Comparison of ENCODE assay signal across 8 mouse cellular contexts in genomic region chr4:46535094-46535830, GRCm38 (mm10). TPM values are rescaled to one million over a fixed set of nuclear protein-coding genes. Genes with fewer than 3 reads are reported as not detected.
DNase-seq lines count a peak whose midpoint lies in the region; ATAC-seq and TF ChIP-seq lines count a peak whose summit lies in the region.

No protein-coding gene starts in this region.

- no peak overlapping the region for H3K27ac ChIP-seq in left cerebral cortex, adult 2 months
- H3K27ac ChIP-seq in forebrain, embryonic 14.5 days (ENCODE audit: low read depth, low read length), result no peak overlapping the region
- H3K27ac ChIP-seq in limb, embryonic 11.5 days (replicated peaks; ENCODE audit: low read depth, low read length), result no peak overlapping the region
- H3K27ac ChIP-seq in midbrain, embryonic 12.5 days (replicated peaks), result no peak overlapping the region

- peaks cover 6% of the 10 kb centered on the region for H3K4me1 ChIP-seq in forebrain, embryonic 14.5 days (ENCODE audit: control insufficient read depth, insufficient read depth, low read length)
- peaks cover 2% of the 10 kb centered on the region; the same call in 1 of the 2 replicates for H3K4me1 ChIP-seq in limb, embryonic 11.5 days (ENCODE audit: control insufficient read depth, insufficient read depth, low read length)
- peaks cover 14% of the 10 kb centered on the region for H3K4me1 ChIP-seq in midbrain, embryonic 12.5 days

- DNase-seq in left cerebral cortex, adult 2 months (ENCODE audit: extremely low spot score in 1 of 2, low spot score in 2 of 2), result no peak
- DNase-seq in left cerebral cortex, adult 8-10 months (ENCODE audit: low spot score in 2 of 2), result no peak
- no peak for DNase-seq in forebrain, embryonic 14.5 days (ENCODE audit: low spot score)
- no peak for DNase-seq in limb, embryonic 11.5 days (ENCODE audit: low spot score)
- DNase-seq in ovary, postnatal 14 days (ENCODE audit: low spot score), result no peak
- no peak for DNase-seq in cerebellum, adult 18-20 months

- H3K27me3 ChIP-seq in forebrain, embryonic 14.5 days (replicated peaks; ENCODE audit: control insufficient read depth, insufficient read depth, low read length), result peaks cover 35% of the 10 kb centered on the region
- H3K27me3 ChIP-seq in limb, embryonic 11.5 days (ENCODE audit: control insufficient read depth, insufficient read depth, low read length), result peaks cover 40% of the 10 kb centered on the region
- peaks cover 66% of the 10 kb centered on the region for H3K27me3 ChIP-seq in midbrain, embryonic 12.5 days

- no peak for TF ChIP-seq CTCF in left cerebral cortex, adult 2 months (IDR thresholded peaks at IDR 0.05)

- peak overlapping the region; percentile 48 for H3K4me3 ChIP-seq in left cerebral cortex, adult 2 months
- peak overlapping the region; percentile 36 for H3K4me3 ChIP-seq in forebrain, embryonic 14.5 days (ENCODE audit: low read depth, low read length)
- H3K4me3 ChIP-seq in limb, embryonic 11.5 days (ENCODE audit: low read depth, low read length), result peak overlapping the region; percentile 41
- peak overlapping the region; percentile 45 for H3K4me3 ChIP-seq in midbrain, embryonic 12.5 days

- no peaks in the 10 kb centered on the region for H3K9me3 ChIP-seq in forebrain, embryonic 14.5 days (replicated peaks; ENCODE audit: control insufficient read depth, low read length)
- no peaks in the 10 kb centered on the region for H3K9me3 ChIP-seq in limb, embryonic 11.5 days (ENCODE audit: control insufficient read depth, low read length)
- no peaks in the 10 kb centered on the region for H3K9me3 ChIP-seq in midbrain, embryonic 12.5 days

- intact Hi-C loops in left cerebral cortex, adult 2 months (cut with DNase I), result no loop called here

- WGBS in forebrain, embryonic 14.5 days, result 7% methylated on average over 16 of the region's 16 CpGs
- WGBS in limb, embryonic 11.5 days, result 5% methylated on average over 16 of the region's 16 CpGs
- WGBS in midbrain, embryonic 12.5 days, result 7% methylated on average over 16 of the region's 16 CpGs

- no peak for ATAC-seq in forebrain, embryonic 14.5 days
- no peak for ATAC-seq in limb, embryonic 11.5 days (ENCODE audit: insufficient number of reproducible peaks, low FRiP score, low TSS enrichment, low read depth)
- no peak for ATAC-seq in midbrain, embryonic 12.5 days (ENCODE audit: low FRiP score, low read depth)
- ATAC-seq in frontal cortex, adult (ENCODE audit: low TSS enrichment), result no peak

- no peaks in the 10 kb centered on the region for H3K36me3 ChIP-seq in forebrain, embryonic 14.5 days (ENCODE audit: control insufficient read depth, insufficient read depth, low read length)
- no peaks in the 10 kb centered on the region for H3K36me3 ChIP-seq in limb, embryonic 11.5 days (ENCODE audit: control insufficient read depth, insufficient read depth, low read length)
- H3K36me3 ChIP-seq in midbrain, embryonic 12.5 days, result no peaks in the 10 kb centered on the region

- H3K4me2 ChIP-seq in forebrain, embryonic 14.5 days (ENCODE audit: low read length), result peak overlapping the region; percentile 61
- H3K4me2 ChIP-seq in limb, embryonic 11.5 days (ENCODE audit: low read depth, severe bottlenecking), result peak overlapping the region; percentile 69
- H3K4me2 ChIP-seq in midbrain, embryonic 12.5 days (replicated peaks), result peak overlapping the region; percentile 64

- peak overlapping the region; percentile 43; the same call in 1 of the 2 replicates for H3K9ac ChIP-seq in forebrain, embryonic 14.5 days (ENCODE audit: low read length)
- peak overlapping the region; percentile 50 for H3K9ac ChIP-seq in limb, embryonic 11.5 days (ENCODE audit: low read length)
- H3K9ac ChIP-seq in midbrain, embryonic 12.5 days (replicated peaks), result no peak overlapping the region; the same call in 1 of the 2 replicates

RNA-seq across cellular contexts. Expression of gene Trim14, which starts 0.7 kb away (rescaled TPM):
- 1 to 10 TPM in 1 of 2 experiments, under 1 TPM in 1; 0.72 to 1.1 TPM for total RNA-seq in left cerebral cortex, adult 2 months (2021)
- 1 to 10 TPM in 3 of 4 experiments, under 1 TPM in 1; 0.91 to 2.4 (median 1.7) TPM for total RNA-seq in left cerebral cortex, adult 8-10 months (2022)
- 1.0 and 1.6 TPM in 2 replicates for polyA plus RNA-seq in forebrain, embryonic 14.5 days (2014; fragmentation: Nextera tagmentation; extraction: Ambion mirVana)
- polyA plus RNA-seq in limb, embryonic 11.5 days (2014; fragmentation: Nextera tagmentation; extraction: Ambion mirVana), result 0.36 and 0.95 TPM in 2 replicates
- polyA plus RNA-seq in midbrain, embryonic 12.5 days (2016; fragmentation: Nextera tagmentation; extraction: Ambion mirVana), result 0.52 and 1.4 TPM in 2 replicates

RNA-seq across cellular contexts. Expression of gene Nans, which starts 46.2 kb away (rescaled TPM):
- 10 to 100 TPM; 13.9 to 19.8 TPM for total RNA-seq in left cerebral cortex, adult 2 months (2021)
- 10 to 100 TPM; 13.1 to 19.7 (median 17.0) TPM for total RNA-seq in left cerebral cortex, adult 8-10 months (2022)
- polyA plus RNA-seq in forebrain, embryonic 14.5 days (2014; fragmentation: Nextera tagmentation; extraction: Ambion mirVana), result 77.5 and 81.8 TPM in 2 replicates
- polyA plus RNA-seq in limb, embryonic 11.5 days (2014; fragmentation: Nextera tagmentation; extraction: Ambion mirVana), result 94.8 and 98.0 TPM in 2 replicates
- 58.3 and 72.6 TPM in 2 replicates for polyA plus RNA-seq in midbrain, embryonic 12.5 days (2016; fragmentation: Nextera tagmentation; extraction: Ambion mirVana)
